9 mouse cellular contexts compared by ENCODE assay signal in the genomic region with DNA sequence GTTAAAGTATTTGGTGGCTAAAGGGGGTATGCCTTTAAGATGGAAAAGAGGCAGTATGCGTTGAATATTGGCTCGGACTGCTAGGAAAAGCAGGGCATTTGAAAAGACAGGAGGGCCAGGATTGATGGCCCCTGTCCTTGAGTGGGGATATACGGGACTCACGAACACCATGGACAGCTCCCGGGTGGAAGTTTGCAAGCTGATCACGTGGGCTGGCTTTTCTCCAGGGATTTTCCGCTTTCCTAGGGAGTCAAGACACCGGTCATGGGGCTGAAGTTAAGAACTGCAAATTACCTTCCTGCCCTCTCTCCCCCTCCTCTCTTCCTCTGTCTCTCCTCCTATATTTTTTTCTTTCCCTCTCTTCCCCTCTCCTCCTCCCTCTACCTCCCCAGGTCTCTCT. TPM values are rescaled to one million over a fixed set of nuclear protein-coding genes. Genes with fewer than 3 reads are reported as not detected.
DNase-seq lines count a peak whose midpoint lies in the region; ATAC-seq and TF ChIP-seq lines count a peak whose summit lies in the region.
"Had no signal": no experiment of that assay in that cellular context is flagged by ENCODE, and none has a peak within 500 bp of the region (broad histone marks: within the 10 kb centered on the region; RNA-seq: fewer than 3 reads in every experiment).

No protein-coding gene starts in this region.

- H3K27ac ChIP-seq in hindbrain, embryonic 14.5 days: no peak overlapping the region
- H3K27ac ChIP-seq in hindbrain, embryonic 13.5 days: no peak overlapping the region
- no peak overlapping the region for H3K27ac ChIP-seq in kidney, postnatal 0 days
- H3K27ac ChIP-seq: neural tube, embryonic 13.5 days had no signal

- no peak for ATAC-seq in hindbrain, embryonic 14.5 days (ENCODE audit: low FRiP score)
- ATAC-seq in hindbrain, embryonic 13.5 days (ENCODE audit: low FRiP score): no peak
- ATAC-seq in kidney, postnatal 0 days (replicated peaks; ENCODE audit: low FRiP score, low read depth): no peak

- H3K4me3 ChIP-seq in hindbrain, embryonic 14.5 days (replicated peaks; ENCODE audit: low read length): no peak overlapping the region
- no peak overlapping the region for H3K4me3 ChIP-seq in hindbrain, embryonic 13.5 days
- H3K4me3 ChIP-seq in kidney, postnatal 0 days (replicated peaks; ENCODE audit: low read depth, low read length): no peak overlapping the region
- H3K4me3 ChIP-seq: neural tube, embryonic 13.5 days had no signal

- no peaks in the 10 kb centered on the region for H3K36me3 ChIP-seq in hindbrain, embryonic 14.5 days (replicated peaks; ENCODE audit: control insufficient read depth, insufficient read depth)
- peaks cover 2% of the 10 kb centered on the region; the same call in 1 of the 2 replicates for H3K36me3 ChIP-seq in hindbrain, embryonic 13.5 days
- no peaks in the 10 kb centered on the region for H3K36me3 ChIP-seq in kidney, postnatal 0 days (ENCODE audit: insufficient read depth, low read length)
- H3K36me3 ChIP-seq: neural tube, embryonic 13.5 days had no signal

- DNase-seq in hindbrain, embryonic 14.5 days (ENCODE audit: low spot score): peak; percentile 51
- DNase-seq in NIH3T3 (ENCODE audit: low read depth): peak; percentile 96
- DNase-seq in embryo, embryonic 11 days: peak; percentile 72
- peak; percentile 88 for DNase-seq in kidney, postnatal 0 days (ENCODE audit: low spot score)
- peak; percentile 73 for DNase-seq in ovary, postnatal 14 days (ENCODE audit: low spot score)
- DNase-seq in frontal cortex, postnatal 25 days (ENCODE audit: low spot score in 2 of 2): no peak
- no peak for DNase-seq in thymus, postnatal 4 days

- no peaks in the 10 kb centered on the region for H3K27me3 ChIP-seq in hindbrain, embryonic 14.5 days (ENCODE audit: control insufficient read depth, insufficient read depth, low read length)
- H3K27me3 ChIP-seq in hindbrain, embryonic 13.5 days: no peaks in the 10 kb centered on the region
- H3K27me3 ChIP-seq in kidney, postnatal 0 days (ENCODE audit: insufficient read depth, low read length): no peaks in the 10 kb centered on the region
- H3K27me3 ChIP-seq: neural tube, embryonic 13.5 days had no signal

- no peak overlapping the region for H3K4me2 ChIP-seq in hindbrain, embryonic 14.5 days (replicated peaks)
- no peak overlapping the region for H3K4me2 ChIP-seq in hindbrain, embryonic 13.5 days
- H3K4me2 ChIP-seq in kidney, postnatal 0 days (ENCODE audit: low read length): no peak overlapping the region
- H3K4me2 ChIP-seq: neural tube, embryonic 13.5 days had no signal

- no peak overlapping the region for H3K9ac ChIP-seq in hindbrain, embryonic 14.5 days
- no peak overlapping the region for H3K9ac ChIP-seq in hindbrain, embryonic 13.5 days
- H3K9ac ChIP-seq in kidney, postnatal 0 days (ENCODE audit: low read depth, low read length): no peak overlapping the region
- H3K9ac ChIP-seq: neural tube, embryonic 13.5 days had no signal

- H3K9me3 ChIP-seq in hindbrain, embryonic 14.5 days (ENCODE audit: control insufficient read depth, low read length): no peaks in the 10 kb centered on the region
- no peaks in the 10 kb centered on the region for H3K9me3 ChIP-seq in hindbrain, embryonic 13.5 days
- H3K9me3 ChIP-seq in kidney, postnatal 0 days (replicated peaks; ENCODE audit: low read length): no peaks in the 10 kb centered on the region
- H3K9me3 ChIP-seq: neural tube, embryonic 13.5 days had no signal

- WGBS in hindbrain, embryonic 14.5 days: 9% methylated on average over 8 of the region's 8 CpGs
- 10% methylated on average over 8 of the region's 8 CpGs for WGBS in hindbrain, embryonic 13.5 days
- 5% methylated on average over 8 of the region's 8 CpGs for WGBS in kidney, postnatal 0 days

- H3K4me1 ChIP-seq in hindbrain, embryonic 14.5 days (replicated peaks; ENCODE audit: control insufficient read depth, insufficient read depth, low read length): no peaks in the 10 kb centered on the region
- H3K4me1 ChIP-seq in hindbrain, embryonic 13.5 days (replicated peaks): peaks cover 10% of the 10 kb centered on the region
- H3K4me1 ChIP-seq in kidney, postnatal 0 days (replicated peaks; ENCODE audit: insufficient read depth, low read length): no peaks in the 10 kb centered on the region

- no peak for TF ChIP-seq CTCF in kidney, postnatal 0 days (IDR thresholded peaks at IDR 0.05; ENCODE audit: low read depth)

RNA-seq across cellular contexts. Expression of a gene that starts 14.2 kb away (rescaled TPM):
- polyA plus RNA-seq in hindbrain, embryonic 14.5 days (2014; fragmentation: Nextera tagmentation; extraction: Ambion mirVana): 23.9 and 26.9 TPM in 2 replicates
- 15.5 and 16.1 TPM in 2 replicates for polyA plus RNA-seq in hindbrain, embryonic 13.5 days (2015; fragmentation: Nextera tagmentation; extraction: Ambion mirVana)
- 0.56 and 0.95 TPM in 2 replicates for polyA plus RNA-seq in kidney, postnatal 0 days (2015; fragmentation: Nextera tagmentation; extraction: Ambion mirVana)

Comparison
In these comparisons a context has a peak if more than half of its experiments do, and no peak if none do; other contexts are left out.
1. DNase-seq: peak in hindbrain, embryonic 14.5 days (single experiment), NIH3T3 (single experiment), embryo, embryonic 11 days (single experiment), kidney, postnatal 0 days (single experiment) and ovary, postnatal 14 days (single experiment); none in frontal cortex, postnatal 25 days (0 of 2) and thymus, postnatal 4 days (single experiment).